Mouse (Mus musculus) neural tube, embryonic 11.5 days (tissue): ENCODE measurements around the gene Foxn3. TPM values are rescaled to one million over a fixed set of nuclear protein-coding genes. Genes with fewer than 3 reads are reported as not detected.

Experiments used
- ATAC-seq: fragments of 200-750 bp; cut with Nextera tagmentation; 2 replicates; pipeline ENCODE4 v1.8.0; 2017; ENCODE audit warnings: moderate number of reproducible peaks, mild to moderate bottlenecking, moderate TSS enrichment, moderate library complexity; ENCODE audit not compliant: insufficient read depth, low FRiP score, low TSS enrichment
- DNase-seq: peaks from one replicate; pipeline ENCODE4 v3.0.0-alpha.2; 2015; ENCODE audit warnings: low spot score
- H3K27ac ChIP-seq: fragments of 300-500 bp; sonication (generic); 2 replicates; pipeline ENCODE4 v1.5.1; 2014; ENCODE audit warnings: low read depth, mild to moderate bottlenecking, low read length
- H3K27me3 ChIP-seq: fragments of 300-500 bp; sonication (generic); 2 replicates; pipeline ENCODE4 v1.6.1; 2014; ENCODE audit warnings: mild to moderate bottlenecking, low read length, mixed read lengths; ENCODE audit not compliant: control insufficient read depth, insufficient read depth
- H3K36me3 ChIP-seq: fragments of 300-500 bp; sonication (generic); 2 replicates; pipeline ENCODE4 v1.6.1; 2014; ENCODE audit warnings: mild to moderate bottlenecking, low read length, moderate library complexity, mixed read lengths; ENCODE audit not compliant: control insufficient read depth, insufficient read depth
- H3K4me1 ChIP-seq: fragments of 300-500 bp; sonication (generic); 2 replicates; pipeline ENCODE4 v1.6.1; 2014; ENCODE audit warnings: low read length, mixed read lengths; ENCODE audit not compliant: control insufficient read depth, insufficient read depth
- H3K4me2 ChIP-seq: fragments of 300-500 bp; sonication (generic); 2 replicates; pipeline ENCODE4 v1.6.1; 2014; ENCODE audit warnings: low read depth, mild to moderate bottlenecking, moderate library complexity
- H3K4me3 ChIP-seq: fragments of 300-500 bp; sonication (generic); 2 replicates; pipeline ENCODE4 v1.5.1; 2014; ENCODE audit warnings: low read depth, low read length
- H3K9ac ChIP-seq: fragments of 300-500 bp; sonication (generic); 2 replicates; pipeline ENCODE4 v1.6.1; 2014; ENCODE audit warnings: mild to moderate bottlenecking, low read length
- H3K9me3 ChIP-seq: fragments of 300-500 bp; sonication (generic); 2 replicates; pipeline ENCODE4 v1.6.1; 2016; ENCODE audit warnings: low read length; ENCODE audit not compliant: control insufficient read depth
- WGBS: fragments of 180-500 bp; shearing (Covaris S2); extraction: QIAGEN DNeasy Blood & Tissue Kit; methylation state at CpG from one replicate; pipeline ENCODE4 v1.1.7; 2014; 5-methylcytosine and 5-hydroxymethylcytosine counted together
- polyA plus RNA-seq: library from polyadenylated mRNA; unstranded; fragments of >200 nt; fragmentation: Nextera tagmentation; extraction: Ambion mirVana; gene quantifications from 2 replicates; pipeline ENCODE4 v1.2.1, GENCODE M21; 2014

Foxn3 gene
- polyA plus RNA-seq, 1 experiment from 2014 or later: 85.8 TPM

DNA sequence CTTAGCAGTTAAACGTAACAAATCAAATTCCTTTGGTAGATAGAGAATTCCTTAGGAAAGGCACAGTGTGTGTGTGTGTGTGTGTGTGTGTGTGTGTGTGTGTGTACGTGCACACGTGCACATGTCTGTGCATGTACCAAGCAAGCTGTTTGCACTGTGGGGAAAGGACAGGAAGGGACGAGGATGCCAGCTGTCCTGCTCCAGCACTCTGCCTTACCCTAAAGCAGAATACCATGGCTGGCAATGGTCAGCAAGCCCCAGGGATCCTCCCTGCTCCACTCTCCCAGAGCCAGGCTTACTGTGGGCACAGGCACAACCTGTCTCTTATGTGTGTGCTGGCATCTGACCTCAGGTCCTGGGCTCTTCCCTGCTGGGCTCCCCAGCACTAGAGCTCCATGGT is 218.1 kb downstream of the Foxn3 start:
- Histone ChIP-seq H3K27ac (no peak overlapping the region), H3K4me3 (no peak overlapping the region)
- no peak for ATAC-seq

DNA sequence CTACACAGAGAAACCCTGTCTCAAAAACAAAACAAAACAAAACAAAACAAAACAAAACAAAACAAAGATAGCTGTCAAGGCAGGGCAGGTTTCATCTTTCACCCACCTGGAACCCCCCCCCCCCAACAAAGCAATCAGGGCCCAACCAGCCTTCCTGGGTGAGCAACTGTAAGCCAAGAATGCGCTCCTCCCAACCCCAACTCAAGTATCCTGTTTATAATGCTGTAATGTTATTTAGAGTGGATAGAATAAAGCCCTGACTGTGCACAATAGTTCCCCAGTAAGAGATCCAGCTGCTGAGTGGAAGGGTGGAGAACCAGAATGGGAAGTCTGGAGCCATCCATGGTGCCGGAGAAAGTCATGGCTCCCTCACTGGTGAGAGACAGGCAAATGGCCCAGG is 220.0 kb downstream of the Foxn3 start:
- Histone ChIP-seq H3K4me2 (no peak overlapping the region), H3K9me3 (no peaks in the 10 kb centered on the region), H3K9ac (no peak overlapping the region), H3K4me3 (no peak overlapping the region), H3K27ac (no peak overlapping the region), H3K27me3 (no peaks in the 10 kb centered on the region), H3K4me1 (peaks cover 28% of the 10 kb centered on the region), H3K36me3 (no peaks in the 10 kb centered on the region)
- DNase-seq: no peak
- WGBS: 95% methylated on average over 2 of the region's 2 CpGs
- ATAC-seq: no peak

More for the DNA sequence above, 218.1 kb downstream of the Foxn3 start:
- H3K4me2 ChIP-seq: no peak overlapping the region
- H3K27me3 ChIP-seq: no peaks in the 10 kb centered on the region
- no peak for DNase-seq
- H3K9me3 ChIP-seq: no peaks in the 10 kb centered on the region
- no peak overlapping the region for H3K9ac ChIP-seq
- 81% methylated on average over 4 of the region's 4 CpGs for WGBS
- H3K4me1 ChIP-seq: peaks cover 32% of the 10 kb centered on the region
- H3K36me3 ChIP-seq: no peaks in the 10 kb centered on the region

DNA sequence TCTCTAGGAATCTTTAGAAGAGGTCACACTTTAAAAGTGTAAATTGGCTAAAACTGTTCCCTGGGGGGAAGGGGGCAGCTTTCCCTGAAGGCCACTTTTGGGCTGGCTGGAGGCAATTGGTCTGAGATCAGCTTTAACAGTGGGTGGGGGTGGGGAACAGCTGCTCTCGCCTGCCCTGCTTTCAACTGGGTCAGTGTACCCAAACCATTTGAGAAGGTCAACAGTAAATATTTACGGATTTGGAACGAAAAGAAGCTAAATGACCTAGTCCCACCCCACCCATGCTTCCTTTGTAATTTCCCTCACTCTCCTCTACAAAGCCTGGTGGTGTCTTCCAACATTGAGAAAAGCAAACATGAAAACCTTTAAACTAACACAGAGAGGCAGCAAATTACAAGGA is 221.2 kb downstream of the Foxn3 start:
- H3K4me2 ChIP-seq: no peak overlapping the region
- WGBS: 8% methylated on average over 3 of the region's 3 CpGs
- no peak overlapping the region for H3K9ac ChIP-seq
- H3K9me3 ChIP-seq: no peaks in the 10 kb centered on the region
- H3K36me3 ChIP-seq: no peaks in the 10 kb centered on the region
- H3K27me3 ChIP-seq: no peaks in the 10 kb centered on the region
- ATAC-seq: no peak
- H3K4me3 ChIP-seq: no peak overlapping the region
- no peak for DNase-seq
- H3K27ac ChIP-seq: no peak overlapping the region
- peaks cover 26% of the 10 kb centered on the region for H3K4me1 ChIP-seq

DNA sequence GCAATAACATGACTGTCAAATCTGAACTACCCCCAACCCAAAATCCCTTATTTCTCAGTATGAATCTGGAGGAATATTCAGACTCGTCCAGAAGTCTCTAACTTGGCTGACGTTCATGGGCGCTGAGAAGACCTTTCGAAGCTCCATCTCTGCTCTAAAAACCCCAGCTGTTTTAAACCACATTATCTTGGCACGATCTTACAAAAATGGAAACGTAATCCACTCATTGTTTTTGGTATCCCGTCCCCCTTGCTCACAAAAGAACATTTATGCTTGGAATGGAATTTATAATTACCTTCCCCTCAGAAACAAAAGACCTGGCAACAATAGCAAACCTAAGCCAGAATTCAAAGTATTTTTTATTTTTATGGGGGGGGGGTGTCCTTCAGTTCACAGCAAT is 221.6 kb downstream of the Foxn3 start:
- Histone ChIP-seq H3K9me3 (no peaks in the 10 kb centered on the region), H3K27ac (no peak overlapping the region), H3K4me3 (no peak overlapping the region), H3K36me3 (no peaks in the 10 kb centered on the region), H3K4me1 (peaks cover 30% of the 10 kb centered on the region), H3K27me3 (no peaks in the 10 kb centered on the region), H3K9ac (no peak overlapping the region), H3K4me2 (no peak overlapping the region)
- WGBS: 51% methylated on average over 7 of the region's 7 CpGs
- ATAC-seq (no peak), DNase-seq (no peak)

DNA sequence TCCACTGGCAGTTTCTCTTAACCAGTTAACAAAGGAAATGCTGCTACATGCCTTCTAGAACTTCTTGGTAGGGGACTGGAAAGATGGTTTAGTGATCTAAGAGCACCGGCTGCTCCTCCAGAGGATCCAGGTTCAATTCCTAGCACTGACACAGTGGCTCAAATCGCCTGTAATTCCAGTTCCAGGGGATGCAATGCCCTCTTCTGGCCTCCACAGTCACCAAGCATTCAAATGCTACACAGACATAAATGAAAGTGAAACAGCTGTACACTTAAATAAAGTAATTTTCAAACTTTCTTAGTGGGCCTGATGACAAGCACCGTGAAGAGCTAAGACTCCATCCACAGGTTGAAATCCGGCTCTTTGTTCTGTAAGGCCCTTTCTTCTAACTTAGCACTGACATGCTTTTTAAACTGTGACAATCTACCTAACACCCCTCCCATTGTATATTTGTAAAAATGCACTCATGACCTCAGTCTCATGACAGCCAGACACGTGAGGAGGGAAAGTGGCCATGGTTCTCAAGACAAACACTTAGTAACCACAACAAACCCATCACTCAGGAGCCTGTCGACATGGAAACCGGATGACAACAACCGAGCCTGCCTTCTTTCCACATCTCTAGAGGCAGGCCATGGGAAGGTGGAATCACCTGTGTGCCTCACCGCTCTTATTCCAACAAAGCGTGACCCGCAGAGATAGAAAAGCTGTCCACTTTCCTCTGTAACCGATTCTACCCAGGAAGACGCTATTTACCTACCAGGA is 222.8 kb downstream of the Foxn3 start:
- Histone ChIP-seq H3K4me1 (peaks cover 41% of the 10 kb centered on the region), H3K27ac (peak overlapping the region; percentile 34), H3K9ac (no peak overlapping the region), H3K36me3 (no peaks in the 10 kb centered on the region), H3K4me3 (no peak overlapping the region), H3K27me3 (no peaks in the 10 kb centered on the region), H3K4me2 (no peak overlapping the region), H3K9me3 (no peaks in the 10 kb centered on the region)
- 63% methylated on average over 13 of the region's 13 CpGs for WGBS
- ATAC-seq: 0 out of 2 replicates have a peak, but pooled peaks have one; percentile 37
- peak; percentile 56 for DNase-seq

DNA sequence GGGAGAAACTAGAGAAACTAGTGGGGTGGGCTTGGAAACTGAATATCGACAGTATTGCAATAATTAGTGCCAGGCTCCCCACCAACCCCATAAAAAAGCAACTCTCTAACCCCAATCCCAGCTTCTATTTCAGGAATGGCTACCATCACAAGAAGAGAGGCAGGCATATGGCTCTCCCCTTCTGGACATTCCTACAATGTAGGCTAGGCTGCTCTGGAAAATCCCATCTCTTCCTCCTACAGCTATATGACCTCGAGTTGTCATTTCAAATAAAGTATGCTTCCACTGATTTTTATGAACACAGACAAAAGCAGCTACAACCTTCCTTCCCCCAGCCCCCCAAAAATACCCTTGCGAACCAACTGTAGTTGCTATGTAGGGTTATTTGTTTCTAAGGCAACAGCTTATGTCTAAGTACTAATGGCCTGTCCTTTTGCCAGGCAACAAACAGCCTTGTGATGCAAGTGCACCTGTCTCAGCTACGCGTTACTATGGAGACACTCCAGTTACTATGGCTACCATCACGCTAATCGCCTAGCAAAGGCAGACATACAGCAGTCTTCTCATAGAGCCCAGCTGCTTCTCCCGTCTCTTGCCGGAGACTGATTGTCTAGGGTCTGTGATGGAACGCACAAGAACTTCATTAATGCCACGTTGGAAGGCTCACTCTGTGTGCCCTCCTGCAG is 223.6 kb downstream of the Foxn3 start:
- no peak overlapping the region for H3K9ac ChIP-seq
- peak; percentile 88 for ATAC-seq
- H3K4me3 ChIP-seq: no peak overlapping the region
- H3K27me3 ChIP-seq: no peaks in the 10 kb centered on the region
- H3K4me2 ChIP-seq: no peak overlapping the region
- H3K36me3 ChIP-seq: no peaks in the 10 kb centered on the region
- DNase-seq: peak; percentile 87
- H3K4me1 ChIP-seq: peaks cover 40% of the 10 kb centered on the region
- WGBS: 45% methylated on average over 11 of the region's 11 CpGs
- H3K9me3 ChIP-seq: no peaks in the 10 kb centered on the region
- peak overlapping the region; percentile 69 for H3K27ac ChIP-seq

DNA sequence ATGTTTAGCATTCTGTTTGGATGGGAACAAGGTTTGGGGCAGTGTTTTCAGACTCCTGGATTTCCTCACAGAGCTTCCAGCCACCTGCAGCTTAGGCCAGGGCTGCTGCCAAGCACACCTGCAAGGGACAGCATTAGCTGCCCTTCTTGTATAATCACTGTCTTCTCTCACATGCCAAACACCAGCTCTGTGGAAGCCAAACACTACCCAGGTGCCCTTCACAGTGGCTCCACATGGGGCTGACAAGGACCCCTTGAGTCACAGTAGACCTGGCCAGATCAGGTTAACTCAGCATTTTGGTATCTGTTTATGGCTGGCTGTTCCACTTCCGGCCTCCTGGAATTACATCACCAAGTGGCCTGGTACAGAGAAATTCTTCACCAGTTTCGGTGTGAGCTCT is 224.6 kb downstream of the Foxn3 start:
- no peaks in the 10 kb centered on the region for H3K36me3 ChIP-seq
- H3K9ac ChIP-seq: no peak overlapping the region
- 80% methylated on average over 2 of the region's 2 CpGs for WGBS
- ATAC-seq: no peak
- DNase-seq: no peak
- H3K27ac ChIP-seq: no peak overlapping the region
- H3K9me3 ChIP-seq: no peaks in the 10 kb centered on the region
- no peak overlapping the region for H3K4me2 ChIP-seq
- H3K4me3 ChIP-seq: no peak overlapping the region
- H3K27me3 ChIP-seq: no peaks in the 10 kb centered on the region
- H3K4me1 ChIP-seq: peaks cover 33% of the 10 kb centered on the region

DNA sequence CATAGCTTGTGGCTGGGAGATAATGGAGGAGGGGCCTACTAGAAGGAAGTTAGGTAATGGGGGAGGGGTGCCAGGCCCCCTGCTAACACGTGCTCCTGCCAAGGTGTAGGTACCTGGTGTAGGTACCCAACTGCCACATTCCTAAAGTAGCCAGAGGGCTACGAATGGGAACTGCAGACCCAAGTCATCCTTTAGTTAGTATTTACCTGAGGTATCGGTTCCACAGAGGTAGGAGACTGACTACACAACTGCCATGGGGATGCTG is 226.3 kb downstream of the Foxn3 start:
- DNase-seq (no peak), ATAC-seq (no peak)
- no peak overlapping the region for H3K9ac ChIP-seq
- no peak overlapping the region for H3K4me2 ChIP-seq
- peaks cover 26% of the 10 kb centered on the region for H3K4me1 ChIP-seq
- 94% methylated on average over 3 of the region's 3 CpGs for WGBS
- H3K4me3 ChIP-seq: no peak overlapping the region
- no peaks in the 10 kb centered on the region for H3K27me3 ChIP-seq
- no peak overlapping the region for H3K27ac ChIP-seq
- no peaks in the 10 kb centered on the region for H3K9me3 ChIP-seq
- no peaks in the 10 kb centered on the region for H3K36me3 ChIP-seq
